Mouse (Mus musculus) liver, postnatal 0 days (tissue): ENCODE results near the gene Snf8.

Source experiments
- CTCF ChIP-seq: sonication (generic); IDR thresholded peaks from 2 replicates; pipeline ENCODE4 v1.5.1; 2016; ENCODE audit warnings: antibody characterized with exemption, low read depth
- EP300 ChIP-seq: IDR thresholded peaks from 2 replicates; pipeline ENCODE4 v1.6.1; 2016; ENCODE audit warnings: antibody characterized with exemption, low read depth, mild to moderate bottlenecking

GRCm38 (mm10) chr11:96046028-96046427, 11.3 kb downstream of the Snf8 start:
- no peak for TF ChIP-seq CTCF
- no peak for TF ChIP-seq EP300
